Mouse (Mus musculus) limb, embryonic 12.5 days (tissue): ENCODE measurements at regions not wholly inside any gene's neighbourhood (a gene's known extent, or its start where the extent isn't known, plus 50 kb on each side); places are given as distances from the start of the nearest gene placed in this dataset.

ENCODE experiments used
- ATAC-seq: fragments of 200-750 bp; cut with Nextera tagmentation; 2 replicates; pipeline ENCODE4 v1.8.0; 2017; ENCODE audit warnings: low read depth, moderate TSS enrichment; ENCODE audit not compliant: insufficient number of reproducible peaks, insufficient read depth, low FRiP score, low TSS enrichment
- H3K27ac ChIP-seq: fragments of 300-500 bp; sonication (generic); 2 replicates; pipeline ENCODE4 v1.5.1; 2016; ENCODE audit warnings: mild to moderate bottlenecking, moderate library complexity
- H3K27me3 ChIP-seq: fragments of 300-500 bp; sonication (generic); 2 replicates; pipeline ENCODE4 v1.6.1; 2016; ENCODE audit warnings: mild to moderate bottlenecking, moderate library complexity
- H3K36me3 ChIP-seq: fragments of 300-500 bp; sonication (generic); 2 replicates; pipeline ENCODE4 v1.6.1; 2016; ENCODE audit warnings: mild to moderate bottlenecking, moderate library complexity
- H3K4me1 ChIP-seq: fragments of 300-500 bp; sonication (generic); replicated peaks from 2 replicates; pipeline ENCODE4 v1.6.1; 2016
- H3K4me2 ChIP-seq: fragments of 300-500 bp; sonication (generic); 2 replicates; pipeline ENCODE4 v1.6.1; 2016; ENCODE audit warnings: mild to moderate bottlenecking, moderate library complexity
- H3K4me3 ChIP-seq: fragments of 300-500 bp; sonication (generic); replicated peaks from 2 replicates; pipeline ENCODE4 v1.5.1; 2016; ENCODE audit warnings: mild to moderate bottlenecking
- H3K9ac ChIP-seq: fragments of 300-500 bp; sonication (generic); replicated peaks from 2 replicates; pipeline ENCODE4 v1.6.1; 2016; ENCODE audit warnings: mild to moderate bottlenecking, moderate library complexity
- H3K9me3 ChIP-seq: fragments of 300-500 bp; sonication (generic); 2 replicates; pipeline ENCODE4 v1.6.1; 2016; ENCODE audit warnings: mild to moderate bottlenecking, moderate library complexity
- WGBS: fragments of 180-500 bp; shearing (Covaris S2); methylation state at CpG from one replicate; pipeline ENCODE4 v1.1.7; 2016; 5-methylcytosine and 5-hydroxymethylcytosine counted together

- H3K9ac ChIP-seq, result no peak overlapping the region
- no peaks in the 10 kb centered on the region for H3K9me3 ChIP-seq
- H3K4me1 ChIP-seq, result 0 out of 2 replicates have a peak, but pooled peaks cover 5% of the 10 kb centered on the region
- H3K27ac ChIP-seq, result no peak overlapping the region
- no peak overlapping the region for H3K4me2 ChIP-seq
- no peaks in the 10 kb centered on the region for H3K36me3 ChIP-seq
- ATAC-seq, result no peak
- no peaks in the 10 kb centered on the region for H3K27me3 ChIP-seq
- H3K4me3 ChIP-seq, result no peak overlapping the region
- 45% methylated on average over 5 of the region's 5 CpGs for WGBS
These were observed 937.8 kb downstream of the Adgrl2 start for GRCm38 (mm10) chr3:148052516-148052915.

- H3K9me3 ChIP-seq, result no peaks in the 10 kb centered on the region
- 87% methylated on average over 2 of the region's 2 CpGs for WGBS
- no peaks in the 10 kb centered on the region for H3K36me3 ChIP-seq
- no peak overlapping the region for H3K4me2 ChIP-seq
- no peaks in the 10 kb centered on the region for H3K27me3 ChIP-seq
- H3K9ac ChIP-seq, result no peak overlapping the region
- 0 out of 2 replicates have a peak, but pooled peaks cover 5% of the 10 kb centered on the region for H3K4me1 ChIP-seq
- no peak overlapping the region for H3K4me3 ChIP-seq
- ATAC-seq, result no peak
- no peak overlapping the region for H3K27ac ChIP-seq
These were observed 942.1 kb downstream of the Adgrl2 start for GRCm38 (mm10) chr3:148048247-148048646.

GRCm38 (mm10) chr3:148032532-148032931 lies 957.8 kb downstream of the Adgrl2 start:
- Histone ChIP-seq H3K4me3 (no peak overlapping the region), H3K27me3 (no peaks in the 10 kb centered on the region), H3K4me2 (no peak overlapping the region; the same call in 1 of the 2 replicates), H3K4me1 (peaks cover 4% of the 10 kb centered on the region; the same call in 1 of the 2 replicates), H3K9ac (no peak overlapping the region), H3K9me3 (no peaks in the 10 kb centered on the region), H3K27ac (no peak overlapping the region), H3K36me3 (no peaks in the 10 kb centered on the region)
- ATAC-seq, result no peak
- 43% methylated on average over 6 of the region's 6 CpGs for WGBS

- Histone ChIP-seq H3K4me3 (no peak overlapping the region), H3K9ac (no peak overlapping the region), H3K4me2 (no peak overlapping the region), H3K27me3 (no peaks in the 10 kb centered on the region), H3K9me3 (no peaks in the 10 kb centered on the region), H3K36me3 (no peaks in the 10 kb centered on the region), H3K27ac (no peak overlapping the region), H3K4me1 (peaks cover 3% of the 10 kb centered on the region; the same call in 1 of the 2 replicates)
- WGBS, result 60% methylated on average over 5 of the region's 5 CpGs
- no peak for ATAC-seq
These were observed 984.5 kb downstream of the Adgrl2 start for GRCm38 (mm10) chr3:148005831-148006230.

- Histone ChIP-seq H3K36me3 (no peaks in the 10 kb centered on the region), H3K9ac (no peak overlapping the region), H3K27me3 (no peaks in the 10 kb centered on the region), H3K4me1 (peaks cover 9% of the 10 kb centered on the region), H3K27ac (no peak overlapping the region), H3K4me3 (no peak overlapping the region), H3K4me2 (no peak overlapping the region), H3K9me3 (no peaks in the 10 kb centered on the region)
- no peak for ATAC-seq
- WGBS, result 56% methylated on average over 3 of the region's 3 CpGs
These were observed 986.3 kb downstream of the Adgrl2 start for GRCm38 (mm10) chr3:148004006-148004405.

- no peak for ATAC-seq
- H3K9ac ChIP-seq, result no peak overlapping the region
- 0 out of 2 replicates have a peak, but pooled peaks cover 3% of the 10 kb centered on the region for H3K27me3 ChIP-seq
- no peak overlapping the region for H3K4me3 ChIP-seq
- peaks cover 9% of the 10 kb centered on the region for H3K4me1 ChIP-seq
- H3K36me3 ChIP-seq, result no peaks in the 10 kb centered on the region
- H3K4me2 ChIP-seq, result peak overlapping the region; percentile 11; the same call in 1 of the 2 replicates
- 53% methylated on average over 15 of the region's 15 CpGs for WGBS
- no peak overlapping the region for H3K27ac ChIP-seq
- no peaks in the 10 kb centered on the region for H3K9me3 ChIP-seq
These were observed 990.9 kb downstream of the Adgrl2 start for GRCm38 (mm10) chr3:147999330-147999953.

- no peaks in the 10 kb centered on the region for H3K36me3 ChIP-seq
- no peaks in the 10 kb centered on the region for H3K9me3 ChIP-seq
- no peak overlapping the region for H3K9ac ChIP-seq
- no peak overlapping the region for H3K4me2 ChIP-seq
- no peaks in the 10 kb centered on the region for H3K27me3 ChIP-seq
- H3K4me3 ChIP-seq, result no peak overlapping the region
- ATAC-seq, result no peak
- no peak overlapping the region for H3K27ac ChIP-seq
- 62% methylated on average over 9 of the region's 9 CpGs for WGBS
- peaks cover 14% of the 10 kb centered on the region; the same call in 1 of the 2 replicates for H3K4me1 ChIP-seq
These were observed 998.6 kb downstream of the Adgrl2 start for GRCm38 (mm10) chr3:147991738-147992137.

- Histone ChIP-seq H3K4me3 (no peak overlapping the region), H3K27me3 (no peaks in the 10 kb centered on the region), H3K4me1 (peaks cover 14% of the 10 kb centered on the region; the same call in 1 of the 2 replicates), H3K9ac (no peak overlapping the region; the same call in 1 of the 2 replicates), H3K36me3 (no peaks in the 10 kb centered on the region), H3K9me3 (no peaks in the 10 kb centered on the region), H3K27ac (no peak overlapping the region), H3K4me2 (peak overlapping the region; percentile 49)
- no peak for ATAC-seq
- WGBS, result 38% methylated on average over 10 of the region's 10 CpGs
These were observed 999.5 kb downstream of the Adgrl2 start for GRCm38 (mm10) chr3:147990831-147991230.

GRCm38 (mm10) chr3:147982831-147983230 lies 1007.5 kb downstream of the Adgrl2 start:
- no peaks in the 10 kb centered on the region for H3K36me3 ChIP-seq
- H3K27ac ChIP-seq, result no peak overlapping the region
- no peak for ATAC-seq
- no peak overlapping the region for H3K4me3 ChIP-seq
- H3K9ac ChIP-seq, result no peak overlapping the region
- H3K27me3 ChIP-seq, result no peaks in the 10 kb centered on the region
- 80% methylated on average over 5 of the region's 5 CpGs for WGBS
- no peak overlapping the region for H3K4me2 ChIP-seq
- no peaks in the 10 kb centered on the region for H3K4me1 ChIP-seq
- no peaks in the 10 kb centered on the region for H3K9me3 ChIP-seq

GRCm38 (mm10) chr3:147981621-147982020 lies 1008.7 kb downstream of the Adgrl2 start:
- WGBS, result 81% methylated on average over 4 of the region's 4 CpGs
- no peaks in the 10 kb centered on the region for H3K4me1 ChIP-seq
- ATAC-seq, result no peak
- H3K4me3 ChIP-seq, result no peak overlapping the region
- H3K4me2 ChIP-seq, result no peak overlapping the region
- H3K27me3 ChIP-seq, result no peaks in the 10 kb centered on the region
- no peaks in the 10 kb centered on the region for H3K9me3 ChIP-seq
- no peak overlapping the region for H3K27ac ChIP-seq
- no peaks in the 10 kb centered on the region for H3K36me3 ChIP-seq
- no peak overlapping the region for H3K9ac ChIP-seq

- no peaks in the 10 kb centered on the region for H3K27me3 ChIP-seq
- no peaks in the 10 kb centered on the region for H3K9me3 ChIP-seq
- no peaks in the 10 kb centered on the region for H3K36me3 ChIP-seq
- no peak for ATAC-seq
- no peak overlapping the region for H3K9ac ChIP-seq
- no peaks in the 10 kb centered on the region for H3K4me1 ChIP-seq
- H3K4me2 ChIP-seq, result no peak overlapping the region
- no peak overlapping the region for H3K4me3 ChIP-seq
- H3K27ac ChIP-seq, result no peak overlapping the region
- WGBS, result 83% methylated on average over 3 of the region's 3 CpGs
These were observed 1013.8 kb downstream of the Adgrl2 start for GRCm38 (mm10) chr3:147976579-147976978.

- no peak overlapping the region for H3K27ac ChIP-seq
- H3K9ac ChIP-seq, result no peak overlapping the region
- ATAC-seq, result no peak
- no peaks in the 10 kb centered on the region for H3K4me1 ChIP-seq
- no peaks in the 10 kb centered on the region for H3K36me3 ChIP-seq
- no peak overlapping the region for H3K4me2 ChIP-seq
- H3K27me3 ChIP-seq, result no peaks in the 10 kb centered on the region
- no peak overlapping the region for H3K4me3 ChIP-seq
- H3K9me3 ChIP-seq, result no peaks in the 10 kb centered on the region
- 73% methylated on average over 6 of the region's 6 CpGs for WGBS
These were observed 1014.3 kb downstream of the Adgrl2 start for GRCm38 (mm10) chr3:147976069-147976468.
